Mouse (Mus musculus): ENCODE data around the gene Ngdn. TPM values are rescaled to one million over a fixed set of nuclear protein-coding genes. Genes with fewer than 3 reads are reported as not detected.

The Ngdn gene
- polyA plus RNA-seq, 1 experiment = 15.5 TPM

DNA sequence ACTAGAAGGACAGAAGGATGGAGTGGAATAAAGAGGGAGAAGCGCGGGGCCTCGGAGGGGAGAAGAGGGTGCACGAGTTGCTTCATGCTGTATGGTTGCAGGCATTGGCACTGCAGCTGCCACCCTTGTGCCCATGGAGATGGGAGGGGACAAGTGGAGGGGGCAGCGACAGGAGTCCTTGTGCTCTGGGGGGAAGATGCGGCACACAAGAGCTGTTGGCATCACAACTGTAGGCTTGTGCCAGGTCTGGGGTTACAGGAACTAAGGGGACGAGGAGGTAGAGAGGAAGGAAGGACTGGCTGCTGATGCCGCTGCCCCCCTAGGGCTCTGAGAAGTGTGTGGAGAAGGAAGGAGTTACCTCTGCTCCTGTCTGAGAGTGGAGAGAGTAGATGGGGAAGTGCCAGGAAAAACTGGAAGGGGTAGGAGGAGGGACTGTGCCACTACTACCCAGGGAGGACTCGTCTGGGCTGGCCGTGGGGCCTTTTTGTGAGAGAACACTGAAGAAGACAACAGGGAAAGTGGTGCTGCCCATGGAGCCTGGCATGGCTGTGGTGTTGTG lies 39.0 kb downstream of the Ngdn start:
- H3K27me3 ChIP-seq (replicated peaks; ENCODE audit: control insufficient read depth, insufficient read depth, low read length) = no peaks in the 10 kb centered on the region
- WGBS = 82% methylated on average over 10 of the region's 10 CpGs
- H3K36me3 ChIP-seq (ENCODE audit: control insufficient read depth, insufficient read depth, low read length) = no peaks in the 10 kb centered on the region
- no peak for TF ChIP-seq POLR2A (IDR thresholded peaks at IDR 0.05; ENCODE audit: low read depth, low read length)
- TF ChIP-seq CTCF (conservative IDR thresholded peaks at IDR 0.05; ENCODE audit: insufficient read depth, insufficient read length, low read depth, low read length) = no peak
- no peaks in the 10 kb centered on the region for H3K4me1 ChIP-seq (ENCODE audit: control insufficient read depth, insufficient read depth, low read length)
- no peak overlapping the region for H3K4me3 ChIP-seq (ENCODE audit: insufficient read depth, low read depth, low read length)
- no peak for DNase-seq
- H3K27ac ChIP-seq (ENCODE audit: insufficient read depth, low read depth, low read length) = no peak overlapping the region

DNA sequence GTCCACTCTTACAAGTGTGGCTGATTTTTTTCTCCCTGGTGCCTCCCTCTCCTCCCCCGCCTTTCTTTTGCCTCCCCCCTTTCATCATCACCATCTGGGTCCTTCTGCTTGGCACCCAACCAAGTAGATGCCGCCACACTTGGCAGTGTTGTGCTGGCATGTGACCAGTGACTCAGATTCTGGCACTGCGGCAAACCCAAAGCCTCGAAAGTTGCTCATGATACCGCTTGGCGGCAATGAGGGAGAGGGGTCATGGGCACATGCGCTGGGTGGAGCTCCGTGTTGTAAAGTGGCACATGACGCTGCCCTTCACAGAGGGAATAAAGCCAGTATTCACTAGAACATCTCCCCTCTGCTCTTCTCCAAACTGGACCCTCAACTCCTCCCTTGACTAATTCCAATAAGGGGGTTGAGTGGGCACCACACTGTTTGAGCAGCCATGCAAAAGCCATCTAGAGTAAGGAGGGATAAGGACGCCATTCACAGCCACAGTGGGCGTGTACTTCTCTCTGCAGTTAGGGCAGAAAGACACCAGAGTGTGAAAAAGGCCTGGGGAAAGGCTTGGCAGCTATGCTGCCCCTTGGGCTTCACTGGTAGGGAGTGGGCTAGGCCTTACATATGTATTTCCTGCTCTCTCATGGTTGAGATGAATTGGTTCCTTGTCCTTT lies 40.0 kb downstream of the Ngdn start:
- H3K27me3 ChIP-seq (replicated peaks; ENCODE audit: control insufficient read depth, insufficient read depth, low read length) = no peaks in the 10 kb centered on the region
- H3K27ac ChIP-seq (ENCODE audit: insufficient read depth, low read depth, low read length) = no peak overlapping the region
- peak; percentile 47 for DNase-seq
- no peaks in the 10 kb centered on the region; the same call in 1 of the 2 replicates for H3K4me1 ChIP-seq (ENCODE audit: control insufficient read depth, insufficient read depth, low read length)
- WGBS = 46% methylated on average over 11 of the region's 11 CpGs
- H3K4me3 ChIP-seq (ENCODE audit: insufficient read depth, low read depth, low read length) = no peak overlapping the region
- TF ChIP-seq POLR2A (IDR thresholded peaks at IDR 0.05; ENCODE audit: low read depth, low read length) (no peak), CTCF (conservative IDR thresholded peaks at IDR 0.05; ENCODE audit: insufficient read depth, insufficient read length, low read depth, low read length) (no peak)
- H3K36me3 ChIP-seq (ENCODE audit: control insufficient read depth, insufficient read depth, low read length) = no peaks in the 10 kb centered on the region

DNA sequence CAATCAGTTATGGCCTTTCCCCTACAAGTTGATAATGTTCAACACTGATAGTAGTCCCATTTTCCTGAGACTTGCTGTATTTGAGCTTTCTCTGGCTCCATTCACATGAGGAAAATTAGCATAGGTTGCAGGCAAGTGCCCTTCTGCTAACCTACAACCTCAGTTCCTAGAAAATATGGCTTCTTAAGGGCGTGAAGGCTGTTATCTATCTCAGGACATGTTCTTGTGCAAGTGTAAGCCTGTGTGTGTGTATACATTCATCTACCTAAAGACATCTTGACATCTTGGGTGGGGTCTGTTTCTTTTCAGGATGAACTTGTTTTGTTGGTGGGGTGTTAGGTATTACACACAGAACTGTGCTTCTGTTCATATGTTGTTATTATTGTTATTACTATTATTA lies 43.8 kb downstream of the Ngdn start:
- TF ChIP-seq CTCF (conservative IDR thresholded peaks at IDR 0.05; ENCODE audit: insufficient read depth, insufficient read length, low read depth, low read length) = no peak
- no peak for TF ChIP-seq POLR2A (IDR thresholded peaks at IDR 0.05; ENCODE audit: low read depth, low read length)
- no peak for DNase-seq
- no peaks in the 10 kb centered on the region for H3K36me3 ChIP-seq (ENCODE audit: control insufficient read depth, insufficient read depth, low read length)
- WGBS = 91% methylated on average over 1 of the region's 1 CpGs
- no peak overlapping the region for H3K4me3 ChIP-seq (ENCODE audit: insufficient read depth, low read depth, low read length)
- H3K27me3 ChIP-seq (replicated peaks; ENCODE audit: control insufficient read depth, insufficient read depth, low read length) = no peaks in the 10 kb centered on the region
- no peaks in the 10 kb centered on the region; the same call in 1 of the 2 replicates for H3K4me1 ChIP-seq (ENCODE audit: control insufficient read depth, insufficient read depth, low read length)
- no peak overlapping the region for H3K27ac ChIP-seq (ENCODE audit: insufficient read depth, low read depth, low read length)

DNA sequence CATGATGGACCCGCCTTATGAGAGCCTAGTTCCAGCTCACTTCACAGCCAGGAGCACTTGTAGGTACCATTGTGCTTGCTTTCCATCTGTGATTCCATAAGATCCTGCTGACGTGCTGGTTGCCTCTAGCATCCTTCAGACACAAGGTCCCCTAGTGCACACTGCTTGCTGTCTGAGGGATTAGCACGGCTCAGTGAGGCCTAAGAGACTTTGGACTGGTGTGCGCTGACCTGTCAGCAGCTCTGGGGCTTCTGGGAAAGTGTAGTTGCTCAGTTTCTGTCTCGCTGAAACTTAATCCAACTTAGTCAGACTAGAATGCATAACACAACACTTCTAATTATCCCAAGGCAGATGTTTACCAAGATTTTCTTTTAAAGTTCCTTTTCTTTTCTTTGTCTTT lies 44.7 kb downstream of the Ngdn start:
- Histone ChIP-seq H3K4me3 (ENCODE audit: insufficient read depth, low read depth, low read length) (no peak overlapping the region), H3K27ac (ENCODE audit: insufficient read depth, low read depth, low read length) (no peak overlapping the region), H3K27me3 (replicated peaks; ENCODE audit: control insufficient read depth, insufficient read depth, low read length) (no peaks in the 10 kb centered on the region), H3K4me1 (ENCODE audit: control insufficient read depth, insufficient read depth, low read length) (no peaks in the 10 kb centered on the region; the same call in 1 of the 2 replicates), H3K36me3 (ENCODE audit: control insufficient read depth, insufficient read depth, low read length) (no peaks in the 10 kb centered on the region)
- WGBS = 51% methylated on average over 5 of the region's 5 CpGs
- no peak for TF ChIP-seq POLR2A (IDR thresholded peaks at IDR 0.05; ENCODE audit: low read depth, low read length)
- TF ChIP-seq CTCF (conservative IDR thresholded peaks at IDR 0.05; ENCODE audit: insufficient read depth, insufficient read length, low read depth, low read length) = no peak
- peak; percentile 79 for DNase-seq

DNA sequence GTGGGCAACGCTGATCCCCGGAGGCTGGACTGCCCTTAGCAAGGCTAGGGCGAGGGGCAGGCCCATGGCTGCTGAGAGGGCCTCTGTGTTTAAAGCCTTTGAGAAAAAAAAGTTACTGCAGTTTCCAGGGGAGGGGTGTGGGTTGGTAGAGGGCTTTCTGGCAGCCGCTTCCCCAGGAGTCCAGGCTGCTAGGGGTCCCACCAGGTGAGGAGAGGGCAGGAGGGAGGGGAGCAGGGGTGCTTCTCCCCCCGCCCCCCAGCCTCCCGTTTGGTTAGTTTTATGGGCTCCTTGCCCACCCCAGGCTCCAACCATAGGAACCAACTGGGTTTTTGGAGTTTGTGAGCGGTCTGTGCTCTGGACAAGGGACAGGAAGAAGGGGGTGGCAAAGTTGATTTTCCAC lies 46.6 kb downstream of the Ngdn start:
- 63% methylated on average over 7 of the region's 7 CpGs for WGBS
- Histone ChIP-seq H3K4me3 (ENCODE audit: insufficient read depth, low read depth, low read length) (no peak overlapping the region), H3K4me1 (ENCODE audit: control insufficient read depth, insufficient read depth, low read length) (no peaks in the 10 kb centered on the region; the same call in 1 of the 2 replicates), H3K36me3 (ENCODE audit: control insufficient read depth, insufficient read depth, low read length) (no peaks in the 10 kb centered on the region), H3K27ac (ENCODE audit: insufficient read depth, low read depth, low read length) (no peak overlapping the region), H3K27me3 (replicated peaks; ENCODE audit: control insufficient read depth, insufficient read depth, low read length) (no peaks in the 10 kb centered on the region)
- no peak for TF ChIP-seq CTCF (conservative IDR thresholded peaks at IDR 0.05; ENCODE audit: insufficient read depth, insufficient read length, low read depth, low read length)
- TF ChIP-seq POLR2A (IDR thresholded peaks at IDR 0.05; ENCODE audit: low read depth, low read length) = no peak
- DNase-seq = no peak

DNA sequence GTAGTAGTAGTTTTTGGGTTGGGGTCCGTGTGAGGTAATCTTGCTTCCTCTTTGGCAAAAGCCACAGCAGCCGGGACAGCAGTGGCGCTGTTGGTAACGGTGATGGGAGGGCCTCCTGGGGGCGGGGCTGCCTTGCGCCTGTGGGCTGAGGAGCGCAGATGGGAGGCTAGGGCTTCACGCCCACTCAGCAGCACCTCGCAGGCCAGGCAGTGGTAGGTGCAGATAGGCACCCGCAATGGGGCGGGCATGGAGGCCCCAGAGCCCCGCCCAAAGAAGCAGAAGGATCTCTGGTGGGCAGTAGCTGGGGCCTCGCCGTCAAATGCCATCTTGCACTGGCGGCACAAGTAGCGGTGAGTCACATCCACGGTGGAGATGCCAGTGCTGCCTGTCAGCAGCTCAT lies 47.4 kb downstream of the Ngdn start:
- 55% methylated on average over 17 of the region's 17 CpGs for WGBS
- Histone ChIP-seq H3K36me3 (ENCODE audit: control insufficient read depth, insufficient read depth, low read length) (no peaks in the 10 kb centered on the region), H3K4me1 (ENCODE audit: control insufficient read depth, insufficient read depth, low read length) (no peaks in the 10 kb centered on the region; the same call in 1 of the 2 replicates), H3K27ac (ENCODE audit: insufficient read depth, low read depth, low read length) (no peak overlapping the region), H3K4me3 (ENCODE audit: insufficient read depth, low read depth, low read length) (no peak overlapping the region), H3K27me3 (replicated peaks; ENCODE audit: control insufficient read depth, insufficient read depth, low read length) (no peaks in the 10 kb centered on the region)
- no peak for DNase-seq
- TF ChIP-seq POLR2A (IDR thresholded peaks at IDR 0.05; ENCODE audit: low read depth, low read length) (no peak), CTCF (conservative IDR thresholded peaks at IDR 0.05; ENCODE audit: insufficient read depth, insufficient read length, low read depth, low read length) (no peak)

DNA sequence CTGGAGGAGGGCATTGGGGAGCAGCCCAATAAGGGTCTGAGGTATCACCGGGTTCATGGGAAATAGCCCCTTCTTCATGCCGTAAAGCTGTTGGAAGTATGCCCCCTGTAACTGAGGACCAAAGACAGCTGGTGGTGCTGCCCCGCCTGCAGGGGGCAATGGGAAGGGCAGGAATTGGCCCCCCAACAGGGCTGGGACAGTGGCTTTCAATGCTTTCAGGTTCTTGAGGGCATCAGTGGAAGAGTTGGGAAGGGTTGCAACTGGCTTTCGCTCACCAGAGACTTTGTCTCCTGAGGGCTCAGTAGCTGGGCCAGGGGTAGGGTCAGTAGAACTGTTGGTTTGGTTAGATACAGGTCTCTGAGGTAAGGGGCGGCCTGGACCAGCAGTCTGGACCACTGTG lies 47.9 kb downstream of the Ngdn start:
- 86% methylated on average over 5 of the region's 5 CpGs for WGBS
- no peak for DNase-seq
- H3K27me3 ChIP-seq (replicated peaks; ENCODE audit: control insufficient read depth, insufficient read depth, low read length) = no peaks in the 10 kb centered on the region
- H3K4me3 ChIP-seq (ENCODE audit: insufficient read depth, low read depth, low read length) = no peak overlapping the region
- no peak overlapping the region for H3K27ac ChIP-seq (ENCODE audit: insufficient read depth, low read depth, low read length)
- TF ChIP-seq CTCF (conservative IDR thresholded peaks at IDR 0.05; ENCODE audit: insufficient read depth, insufficient read length, low read depth, low read length) (no peak), POLR2A (IDR thresholded peaks at IDR 0.05; ENCODE audit: low read depth, low read length) (no peak)
- H3K36me3 ChIP-seq (ENCODE audit: control insufficient read depth, insufficient read depth, low read length) = no peaks in the 10 kb centered on the region
- no peaks in the 10 kb centered on the region; the same call in 1 of the 2 replicates for H3K4me1 ChIP-seq (ENCODE audit: control insufficient read depth, insufficient read depth, low read length)

Data from kidney, adult 2 months (tissue).